14 mouse cellular contexts compared by ENCODE assay signal in the genomic region with DNA sequence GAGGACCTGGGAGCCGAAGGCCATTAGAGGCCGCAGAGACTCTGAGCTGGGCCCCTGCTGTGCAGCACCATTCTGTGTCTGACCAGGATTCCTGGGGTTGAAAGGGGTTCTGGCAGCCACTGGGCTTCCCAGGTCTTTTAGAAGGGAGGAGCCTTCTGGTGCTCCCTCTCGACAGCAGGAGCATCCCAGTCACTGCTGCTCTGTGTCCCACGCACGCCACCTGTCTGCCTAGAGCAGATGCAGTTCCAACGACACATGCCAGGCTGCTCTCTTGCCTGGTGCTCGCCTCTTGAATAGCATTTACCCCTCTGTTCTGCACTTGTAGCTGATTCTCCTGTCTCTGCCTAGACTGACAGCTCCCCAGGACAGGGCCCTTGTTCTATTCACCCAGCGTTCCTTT. TPM values are rescaled to one million over a fixed set of nuclear protein-coding genes. Genes with fewer than 3 reads are reported as not detected.
DNase-seq lines count a peak whose midpoint lies in the region; ATAC-seq and TF ChIP-seq lines count a peak whose summit lies in the region.
"Had no signal": no experiment of that assay in that cellular context is flagged by ENCODE, and none has a peak within 500 bp of the region (broad histone marks: within the 10 kb centered on the region; RNA-seq: fewer than 3 reads in every experiment).

No protein-coding gene starts in this region.

- H3K4me1 ChIP-seq in midbrain, postnatal 0 days (ENCODE audit: insufficient read depth, low read length), result no peaks in the 10 kb centered on the region
- H3K4me1 ChIP-seq in midbrain, embryonic 10.5 days, result peaks cover 16% of the 10 kb centered on the region
- no peaks in the 10 kb centered on the region for H3K4me1 ChIP-seq in kidney, adult 2 months (ENCODE audit: control insufficient read depth, insufficient read depth, low read length)
- H3K4me1 ChIP-seq in forebrain, embryonic 13.5 days, result peaks cover 11% of the 10 kb centered on the region

- peaks cover 12% of the 10 kb centered on the region; the same call in 1 of the 2 replicates for H3K36me3 ChIP-seq in midbrain, postnatal 0 days (ENCODE audit: insufficient read depth, low read length)
- peaks cover 51% of the 10 kb centered on the region for H3K36me3 ChIP-seq in midbrain, embryonic 10.5 days
- H3K36me3 ChIP-seq in kidney, adult 2 months (ENCODE audit: control insufficient read depth, insufficient read depth, low read length), result no peaks in the 10 kb centered on the region
- H3K36me3 ChIP-seq in forebrain, embryonic 13.5 days (ENCODE audit: poor library complexity, severe bottlenecking), result peaks cover 38% of the 10 kb centered on the region
- H3K36me3 ChIP-seq: intestine, embryonic 15.5 days had no signal

- H3K9me3 ChIP-seq in midbrain, postnatal 0 days (ENCODE audit: low read length), result no peaks in the 10 kb centered on the region
- H3K9me3 ChIP-seq in midbrain, embryonic 10.5 days (replicated peaks), result no peaks in the 10 kb centered on the region
- H3K9me3 ChIP-seq in forebrain, embryonic 13.5 days (replicated peaks), result no peaks in the 10 kb centered on the region
- H3K9me3 ChIP-seq: embryonic facial prominence, embryonic 12.5 days; intestine, embryonic 15.5 days; limb, embryonic 12.5 days had no signal

- H3K27me3 ChIP-seq in midbrain, postnatal 0 days (ENCODE audit: insufficient read depth, low read length), result no peaks in the 10 kb centered on the region
- H3K27me3 ChIP-seq in midbrain, embryonic 10.5 days (ENCODE audit: low read depth, poor library complexity, severe bottlenecking), result no peaks in the 10 kb centered on the region
- no peaks in the 10 kb centered on the region for H3K27me3 ChIP-seq in kidney, adult 2 months (replicated peaks; ENCODE audit: control insufficient read depth, insufficient read depth, low read length)
- no peaks in the 10 kb centered on the region for H3K27me3 ChIP-seq in forebrain, embryonic 13.5 days
- H3K27me3 ChIP-seq: embryonic facial prominence, embryonic 12.5 days; intestine, embryonic 15.5 days had no signal

- no peak overlapping the region for H3K27ac ChIP-seq in midbrain, postnatal 0 days (ENCODE audit: low read depth, low read length)
- no peak overlapping the region for H3K27ac ChIP-seq in midbrain, embryonic 10.5 days (replicated peaks)
- peak overlapping the region; percentile 87 for H3K27ac ChIP-seq in left cerebral cortex, adult 2 months
- H3K27ac ChIP-seq in kidney, adult 2 months (ENCODE audit: insufficient read depth, low read depth, low read length), result no peak overlapping the region
- no peak overlapping the region for H3K27ac ChIP-seq in forebrain, embryonic 13.5 days
- H3K27ac ChIP-seq: embryonic facial prominence, embryonic 12.5 days; intestine, embryonic 15.5 days; limb, embryonic 12.5 days had no signal

- TF ChIP-seq POLR2A in kidney, adult 2 months (IDR thresholded peaks at IDR 0.05; ENCODE audit: low read depth, low read length), result no peak

- WGBS in midbrain, postnatal 0 days, result 77% methylated on average over 8 of the region's 8 CpGs
- WGBS in midbrain, embryonic 10.5 days, result 77% methylated on average over 8 of the region's 8 CpGs
- WGBS in kidney, adult 2 months, result 93% methylated on average over 8 of the region's 8 CpGs
- WGBS in forebrain, embryonic 13.5 days, result 69% methylated on average over 8 of the region's 8 CpGs

- ATAC-seq in midbrain, postnatal 0 days (ENCODE audit: low FRiP score), result no peak
- ATAC-seq in forebrain, embryonic 13.5 days, result no peak
- ATAC-seq: intestine, embryonic 15.5 days; midbrain, embryonic 16.5 days had no signal

- TF ChIP-seq CTCF in midbrain, postnatal 0 days (IDR thresholded peaks at IDR 0.05), result peak; percentile 21; the same call in 1 of the 2 replicates
- TF ChIP-seq CTCF in left cerebral cortex, adult 2 months (IDR thresholded peaks at IDR 0.05), result peak; percentile 9; the same call in 1 of the 2 replicates
- TF ChIP-seq CTCF in kidney, adult 2 months (conservative IDR thresholded peaks at IDR 0.05; ENCODE audit: insufficient read depth, insufficient read length, low read depth, low read length), result no peak

- intact Hi-C loops in left cerebral cortex, adult 2 months (cut with DNase I), result loop anchor here (1.0 to 5.0 kb wide), 3 partner anchors 28 to 282 kb away; partner anchors contain the start of gene Vgll4

- no peak for DNase-seq in midbrain, postnatal 0 days (ENCODE audit: low spot score)
- no peak for DNase-seq in midbrain, embryonic 10.5 days (ENCODE audit: low spot score)
- peak; percentile 22 to 34 for DNase-seq in frontal cortex, postnatal 25 days (ENCODE audit: low spot score in 2 of 2)
- DNase-seq in left cerebral cortex, adult 2 months (ENCODE audit: extremely low spot score in 1 of 2, low spot score in 2 of 2), result peak; percentile 42 to 72
- DNase-seq in kidney, adult 11 months, result no peak
- no peak for DNase-seq in kidney, adult 2 months
- DNase-seq in adrenal gland, postnatal 25 days, result no peak
- DNase-seq: gastrocnemius, postnatal 36 days; heart, postnatal 14 days had no signal

- no peak overlapping the region for H3K4me3 ChIP-seq in midbrain, postnatal 0 days (ENCODE audit: low read depth, low read length)
- H3K4me3 ChIP-seq in midbrain, embryonic 10.5 days, result no peak overlapping the region
- H3K4me3 ChIP-seq in left cerebral cortex, adult 2 months, result no peak overlapping the region
- no peak overlapping the region for H3K4me3 ChIP-seq in kidney, adult 2 months (ENCODE audit: insufficient read depth, low read depth, low read length)
- no peak overlapping the region for H3K4me3 ChIP-seq in forebrain, embryonic 13.5 days
- H3K4me3 ChIP-seq: embryonic facial prominence, embryonic 12.5 days; intestine, embryonic 15.5 days; limb, embryonic 12.5 days had no signal

- H3K4me2 ChIP-seq in midbrain, postnatal 0 days (ENCODE audit: low read depth, low read length, poor library complexity, severe bottlenecking), result no peak overlapping the region
- no peak overlapping the region for H3K4me2 ChIP-seq in forebrain, embryonic 13.5 days
- H3K4me2 ChIP-seq: embryonic facial prominence, embryonic 12.5 days; intestine, embryonic 15.5 days; limb, embryonic 12.5 days had no signal

- no peak overlapping the region for H3K9ac ChIP-seq in midbrain, postnatal 0 days (replicated peaks; ENCODE audit: low read length, poor library complexity, severe bottlenecking)
- H3K9ac ChIP-seq in forebrain, embryonic 13.5 days, result no peak overlapping the region
- H3K9ac ChIP-seq: embryonic facial prominence, embryonic 12.5 days; intestine, embryonic 15.5 days; limb, embryonic 12.5 days had no signal

RNA-seq across cellular contexts. Expression of gene Tamm41, which starts 33.0 kb away (rescaled TPM):
- total RNA-seq in midbrain, postnatal 0 days (2014; rRNA removed), result 39.4 and 50.8 TPM in 2 replicates
- 45.9 and 47.7 TPM in 2 replicates for polyA plus RNA-seq in midbrain, postnatal 0 days (2015; fragmentation: Nextera tagmentation; extraction: Ambion mirVana)
- 85.6 and 100 TPM in 2 replicates for polyA plus RNA-seq in midbrain, embryonic 10.5 days (2016; fragmentation: Nextera tagmentation; extraction: Ambion mirVana)
- 10 to 100 TPM; 19.7 to 20.0 TPM for total RNA-seq in left cerebral cortex, adult 2 months (2021)
- polyA plus RNA-seq in kidney, adult 2 months (2012; rRNA removed), result 28.4 and 33.0 TPM in 2 replicates
- 14.3 and 19.9 TPM in 2 replicates for total RNA-seq in adrenal gland, postnatal 25 days (2021)
- polyA plus RNA-seq in forebrain, embryonic 13.5 days (2015; fragmentation: Nextera tagmentation; extraction: Ambion mirVana), result 70.9 and 72.4 TPM in 2 replicates

RNA-seq across cellular contexts. Expression of gene Vgll4, which starts 34.8 kb away (rescaled TPM):
- total RNA-seq in midbrain, postnatal 0 days (2014; rRNA removed), result 43.7 and 58.5 TPM in 2 replicates
- polyA plus RNA-seq in midbrain, postnatal 0 days (2015; fragmentation: Nextera tagmentation; extraction: Ambion mirVana), result 36.0 and 40.7 TPM in 2 replicates
- 70.9 and 79.7 TPM in 2 replicates for polyA plus RNA-seq in midbrain, embryonic 10.5 days (2016; fragmentation: Nextera tagmentation; extraction: Ambion mirVana)
- 10 to 100 TPM; 61.4 to 63.8 TPM for total RNA-seq in left cerebral cortex, adult 2 months (2021)
- 60.5 and 66.6 TPM in 2 replicates for polyA plus RNA-seq in kidney, adult 2 months (2012; rRNA removed)
- 47.0 and 56.4 TPM in 2 replicates for total RNA-seq in adrenal gland, postnatal 25 days (2021)
- polyA plus RNA-seq in forebrain, embryonic 13.5 days (2015; fragmentation: Nextera tagmentation; extraction: Ambion mirVana), result 81.5 and 84.3 TPM in 2 replicates

Comparison
In these comparisons a context has a peak if more than half of its experiments do, and no peak if none do; other contexts are left out.
1. DNase-seq: peak in frontal cortex, postnatal 25 days (2 of 2) and left cerebral cortex, adult 2 months (2 of 2); none in midbrain, postnatal 0 days (single experiment), midbrain, embryonic 10.5 days (single experiment), kidney, adult 11 months (single experiment), kidney, adult 2 months (single experiment) and adrenal gland, postnatal 25 days (single experiment).